Mouse (Mus musculus): ENCODE measurements around the gene Slc28a1.
"Not testable (repeated sequence)": the region's sequence is repeated elsewhere in the genome, so short reads cannot be mapped to it uniquely, and the experiment has no call there.

Gene Slc28a1

DNA sequence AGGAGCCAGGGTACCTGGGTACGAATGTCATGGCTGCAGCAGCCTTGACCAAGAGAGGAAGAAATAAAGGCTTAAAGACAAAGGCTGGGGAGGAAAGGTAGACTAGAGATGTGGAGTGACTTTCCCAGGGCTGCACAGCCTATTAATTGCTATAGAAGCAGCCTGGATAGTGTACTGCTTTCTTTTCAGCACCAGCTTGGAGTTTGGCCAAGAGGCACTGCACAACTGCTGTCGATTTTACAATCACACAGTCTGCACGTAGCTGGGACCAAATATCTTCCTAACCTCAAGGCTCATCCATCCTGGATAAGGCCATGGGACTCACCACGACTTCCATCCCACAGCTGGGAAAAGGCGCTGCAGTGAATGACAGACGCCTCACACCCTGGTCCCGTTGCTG lies 54.8 kb downstream of the Slc28a1 start:
- DNase-seq = no peak

DNA sequence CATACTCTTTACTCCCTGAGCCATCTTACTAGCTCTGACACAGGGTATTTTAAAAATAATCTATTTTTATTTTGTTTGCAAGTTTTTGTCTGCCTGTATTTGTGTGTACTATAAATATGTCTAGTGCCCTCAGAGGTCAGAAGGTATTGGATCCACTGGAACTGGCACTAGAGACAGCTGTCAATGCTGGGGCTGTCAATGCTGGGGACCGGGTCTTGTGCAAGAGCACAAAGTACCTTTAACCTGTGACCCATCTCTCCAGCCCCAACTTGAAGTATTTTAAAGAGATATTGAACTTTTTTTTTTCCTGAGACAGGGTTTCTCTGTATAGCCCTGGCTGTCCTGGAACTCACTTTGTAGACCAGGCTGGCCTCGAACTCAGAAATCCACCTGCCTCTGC lies 59.3 kb downstream of the Slc28a1 start:
- no peak for DNase-seq

DNA sequence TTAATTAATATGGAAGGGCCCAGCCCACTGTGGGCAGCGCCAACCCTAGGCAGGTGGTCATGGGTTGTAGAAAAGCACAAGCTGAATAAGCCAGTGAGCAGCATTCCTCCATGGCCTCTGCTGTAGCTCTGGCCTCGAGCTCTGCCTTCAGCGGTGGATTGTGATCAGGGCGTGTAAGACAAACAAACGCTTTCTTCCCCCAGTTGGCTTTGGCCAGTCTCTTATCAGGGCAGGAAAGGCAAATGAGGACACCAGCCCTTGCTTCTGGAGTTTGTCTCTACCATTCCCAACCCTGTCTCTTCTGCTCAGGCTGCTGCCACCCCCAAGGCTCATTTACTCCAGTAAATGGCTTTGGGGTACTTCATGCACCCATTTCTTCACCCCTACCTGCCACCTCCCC lies 60.1 kb downstream of the Slc28a1 start:
- no peak for DNase-seq

DNA sequence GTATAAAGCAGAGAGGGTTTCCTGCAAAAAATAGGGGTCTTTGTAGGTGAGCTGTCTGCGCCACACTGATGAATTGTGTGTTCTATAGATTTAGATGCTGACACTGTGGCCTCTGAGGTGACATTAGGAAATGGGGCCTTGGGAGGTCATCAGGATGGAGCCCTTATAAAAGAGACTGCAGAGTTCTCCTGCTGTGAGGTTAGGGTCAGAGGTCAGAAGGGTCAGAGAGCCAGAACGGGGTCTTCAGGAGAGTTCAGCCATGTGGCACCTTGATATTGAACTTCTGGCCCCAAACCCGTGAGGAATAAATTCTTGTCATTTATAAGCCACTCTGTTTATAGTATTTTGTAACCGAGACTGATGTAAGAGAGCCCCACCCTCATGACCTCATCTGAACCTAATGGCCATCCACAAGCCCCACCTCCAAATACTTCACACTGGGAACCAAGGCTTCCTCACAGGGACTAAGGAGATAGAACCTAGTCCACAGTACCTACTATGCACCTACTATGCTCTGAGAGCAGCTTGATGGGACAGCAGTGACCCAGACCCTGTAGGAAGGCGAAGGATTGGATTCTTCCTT lies 61.7 kb downstream of the Slc28a1 start:
- no peak for DNase-seq

DNA sequence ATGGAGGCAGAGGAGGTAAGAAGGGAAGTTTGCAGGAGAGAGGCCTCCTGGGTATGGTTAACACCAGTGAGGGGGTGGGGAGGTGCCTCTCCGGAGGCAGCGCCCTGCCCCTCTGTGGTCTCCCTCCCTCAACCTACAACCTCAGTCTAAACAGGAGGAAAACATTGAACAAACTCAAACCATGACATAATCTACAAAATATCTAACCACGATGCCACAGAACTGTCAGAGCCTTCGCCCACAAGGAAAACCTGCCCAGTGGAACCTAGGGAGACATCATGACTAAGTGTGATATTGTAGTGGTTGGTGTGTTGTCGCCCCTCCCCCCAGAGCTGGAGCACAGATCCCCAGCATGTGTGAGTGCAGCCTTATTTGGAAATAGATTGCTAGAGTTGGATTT lies 64.9 kb downstream of the Slc28a1 start:
- no peak for DNase-seq

DNA sequence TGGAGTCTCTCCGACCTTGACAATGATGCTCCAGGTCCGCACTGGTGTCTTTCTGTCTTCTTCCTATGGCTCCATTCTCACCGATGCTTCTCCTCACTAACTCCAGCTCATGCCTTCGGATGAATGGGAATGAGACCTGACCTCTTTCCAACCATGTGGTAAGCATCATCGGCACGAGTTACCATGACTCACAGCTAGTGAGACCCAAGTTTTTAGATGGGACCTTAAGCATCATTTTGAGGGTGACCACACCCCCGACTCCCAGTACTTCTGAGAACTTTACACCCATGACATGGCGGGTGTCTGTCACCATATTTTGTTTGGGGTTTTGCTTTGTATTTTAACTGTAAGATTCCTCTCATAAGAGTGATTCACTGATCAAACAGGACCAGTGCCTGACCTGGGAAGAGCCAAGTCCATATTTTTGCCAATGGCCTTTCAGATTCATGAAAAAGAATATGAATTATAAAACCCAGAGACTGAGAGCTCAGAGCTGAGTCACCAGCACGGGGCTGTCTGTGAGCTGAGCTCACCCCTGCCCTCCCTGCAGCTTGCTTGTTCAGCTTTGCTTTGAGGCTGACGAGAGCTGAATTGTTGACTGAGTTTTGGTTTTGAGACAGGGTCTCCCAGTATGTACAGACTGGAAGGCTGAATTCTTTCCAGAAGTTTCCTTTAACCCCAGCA lies 68.0 kb downstream of the Slc28a1 start:
- DNase-seq = no peak

DNA sequence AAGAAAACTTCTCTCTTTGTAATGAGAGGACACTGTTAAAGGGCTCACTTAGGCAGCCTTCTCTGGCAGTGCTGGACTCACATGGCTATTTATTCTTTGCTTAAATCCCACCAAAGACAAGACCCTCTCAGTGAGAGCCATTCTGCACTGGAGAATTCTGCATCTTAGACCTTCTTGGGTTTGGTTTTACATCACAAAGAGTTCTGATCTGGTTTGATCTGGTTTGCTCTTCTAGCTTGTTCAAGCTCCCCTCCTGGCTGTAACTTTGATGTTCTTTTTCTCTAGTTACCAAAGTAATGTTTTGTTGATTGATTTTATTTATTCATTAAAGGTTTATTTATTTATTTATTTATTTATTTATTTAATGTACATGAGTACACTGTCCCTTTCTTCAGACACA lies 68.6 kb downstream of the Slc28a1 start:
- no peak for DNase-seq

DNA sequence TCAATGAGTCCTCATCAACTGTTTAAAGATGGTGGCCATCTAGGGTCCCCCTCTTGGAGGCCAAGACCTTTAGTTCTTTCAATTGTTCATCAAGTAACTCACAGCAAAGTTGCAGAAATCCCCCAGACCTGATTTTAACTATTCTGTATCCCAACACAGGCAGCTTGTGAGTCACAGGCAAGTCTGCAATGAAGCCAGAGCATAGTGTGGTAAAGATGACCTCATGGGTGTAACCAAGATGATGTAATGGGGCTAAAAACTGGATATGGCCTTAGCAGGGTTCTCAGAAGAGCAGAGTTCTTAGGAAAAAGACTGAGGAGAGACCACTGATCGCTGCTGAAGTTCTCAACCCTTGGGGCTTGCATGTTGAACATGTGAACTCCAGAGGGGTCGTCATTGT lies 69.5 kb downstream of the Slc28a1 start:
- DNase-seq = no peak

DNA sequence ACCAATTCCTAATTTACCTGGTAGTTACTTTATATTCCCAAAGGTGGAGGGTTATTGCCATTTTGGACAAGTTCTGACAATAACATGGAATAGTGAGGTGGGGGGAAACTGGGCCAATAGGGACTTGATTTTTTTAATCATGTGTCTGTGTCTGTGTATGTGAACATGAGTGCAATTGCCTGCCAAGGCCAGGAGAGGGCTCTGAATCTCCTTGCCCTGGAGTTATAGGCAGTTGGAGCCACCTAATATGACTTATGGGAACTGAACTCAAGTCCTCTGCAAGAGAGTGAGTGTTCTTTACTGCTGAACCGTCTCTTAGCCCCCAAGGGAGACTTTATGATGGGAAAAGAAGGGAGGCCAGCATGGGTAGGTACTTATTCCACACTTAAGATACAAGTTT lies 70.1 kb downstream of the Slc28a1 start:
- DNase-seq = no peak

DNA sequence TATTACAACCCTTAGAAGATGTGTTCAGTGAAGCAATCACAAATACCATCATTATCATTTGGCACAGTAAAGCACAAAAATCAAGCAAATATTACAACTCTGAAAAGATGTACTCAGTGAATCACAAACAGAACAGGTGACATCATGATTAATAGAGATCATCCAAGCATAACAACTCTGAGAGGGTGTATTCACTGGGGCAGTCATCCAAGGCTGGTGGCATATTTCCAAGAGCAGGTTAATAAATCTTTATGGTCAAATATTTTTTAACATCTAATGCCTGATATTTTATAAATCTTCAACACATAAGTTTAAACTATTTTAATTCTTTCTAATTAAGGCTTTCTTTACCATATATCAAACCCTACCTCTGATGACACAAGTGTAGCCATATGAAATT lies 71.4 kb downstream of the Slc28a1 start:
- peak; percentile 20 to 61 for DNase-seq

DNA sequence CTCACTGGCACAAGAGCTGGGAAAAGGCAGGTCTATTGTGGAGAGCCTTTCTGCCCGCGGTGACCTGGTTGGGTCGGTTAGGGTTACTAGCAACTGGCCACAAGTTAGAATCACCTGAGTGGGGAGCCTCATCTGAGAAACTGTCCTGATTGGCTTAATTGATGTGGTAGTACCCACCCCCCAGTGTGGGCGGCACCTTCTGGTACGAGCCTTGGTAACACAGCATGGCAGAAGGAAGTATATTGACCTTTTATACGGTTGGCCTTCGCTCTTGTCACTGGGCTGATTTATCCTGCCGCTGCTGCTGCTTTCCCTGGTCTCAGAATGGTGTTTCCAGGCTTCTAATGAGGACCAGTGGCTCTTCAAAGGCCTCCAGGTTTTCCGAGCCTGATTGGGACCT lies 74.6 kb downstream of the Slc28a1 start:
- DNase-seq = no peak

DNA sequence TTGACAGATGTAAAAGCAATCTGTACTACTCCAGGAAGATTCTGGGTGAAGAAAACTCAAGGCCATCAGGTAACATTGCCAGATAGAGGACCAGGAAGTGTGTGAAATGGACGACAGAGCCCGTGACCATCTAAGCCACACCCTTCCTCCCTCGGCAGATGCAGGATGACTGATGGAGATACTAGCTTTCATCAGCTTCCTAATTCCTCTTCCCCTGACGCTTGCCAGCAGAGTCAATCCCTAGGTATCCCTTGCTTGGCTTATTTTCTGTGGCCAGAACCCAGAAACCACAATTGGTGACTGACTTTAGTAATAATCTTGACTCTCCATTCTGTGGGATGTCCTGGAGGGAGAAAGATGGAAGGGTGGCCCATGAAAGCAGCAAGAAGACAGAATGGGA lies 80.9 kb downstream of the Slc28a1 start:
- DNase-seq = no peak

DNA sequence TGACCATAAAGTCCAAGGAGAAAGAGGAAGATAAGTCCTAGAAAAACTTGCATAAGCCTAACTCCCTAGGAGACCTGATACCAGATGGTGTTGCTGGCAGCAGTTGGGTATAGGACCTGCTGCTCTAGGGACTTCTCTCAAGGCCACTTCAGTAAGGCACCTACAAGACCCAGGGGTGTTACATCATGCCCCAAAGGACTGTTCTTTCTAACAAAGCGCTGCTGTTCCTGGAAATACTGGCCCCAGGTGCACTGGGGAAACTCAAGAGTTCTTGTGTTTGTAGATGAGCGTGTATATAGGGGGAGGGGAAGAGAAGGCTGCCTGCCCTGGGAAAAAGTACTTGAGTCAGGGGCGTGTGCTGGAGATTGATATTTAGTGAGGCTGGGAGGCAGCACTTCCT lies 82.2 kb downstream of the Slc28a1 start:
- DNase-seq = no peak

DNA sequence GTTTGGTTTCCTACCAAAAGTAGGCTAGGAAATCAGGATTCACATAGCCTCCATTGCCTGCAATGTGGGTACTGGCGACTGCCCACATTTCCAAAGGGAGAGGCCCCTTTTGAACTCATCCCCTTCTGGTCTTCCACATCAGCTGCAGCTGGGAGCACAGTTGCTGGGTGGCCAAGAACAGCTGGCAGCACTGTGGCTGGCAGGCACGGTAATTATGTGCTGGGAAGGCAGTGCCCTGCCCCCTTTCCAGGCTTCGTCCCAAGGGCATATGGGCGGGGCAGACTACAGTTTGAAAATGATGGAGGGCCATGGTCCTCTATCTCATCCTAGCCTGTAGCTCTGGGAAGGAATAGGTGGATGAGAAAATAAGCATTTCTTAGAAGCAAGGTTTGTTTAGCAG lies 83.9 kb downstream of the Slc28a1 start:
- DNase-seq = peak; percentile 5 to 15

DNA sequence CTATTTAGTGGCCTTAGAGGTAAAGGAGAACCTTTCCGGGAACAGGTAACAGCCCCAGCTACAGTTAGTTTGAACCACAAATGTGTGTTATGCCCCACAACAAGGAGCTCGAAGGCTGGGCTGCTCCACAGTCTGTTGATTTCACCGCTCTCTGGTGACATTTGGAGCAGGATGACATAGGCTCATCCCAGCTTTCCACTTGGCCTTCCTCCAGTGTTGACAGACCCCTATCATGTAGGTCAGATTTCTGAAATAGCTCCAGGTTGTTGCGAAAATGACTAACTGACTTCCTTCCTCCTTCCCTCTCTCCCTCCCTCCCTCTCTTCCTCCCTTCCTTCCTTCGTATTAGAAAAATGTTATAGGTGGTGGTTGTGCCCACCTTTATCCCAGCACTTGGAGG lies 84.5 kb downstream of the Slc28a1 start:
- peak; percentile 11 to 32 for DNase-seq

DNA sequence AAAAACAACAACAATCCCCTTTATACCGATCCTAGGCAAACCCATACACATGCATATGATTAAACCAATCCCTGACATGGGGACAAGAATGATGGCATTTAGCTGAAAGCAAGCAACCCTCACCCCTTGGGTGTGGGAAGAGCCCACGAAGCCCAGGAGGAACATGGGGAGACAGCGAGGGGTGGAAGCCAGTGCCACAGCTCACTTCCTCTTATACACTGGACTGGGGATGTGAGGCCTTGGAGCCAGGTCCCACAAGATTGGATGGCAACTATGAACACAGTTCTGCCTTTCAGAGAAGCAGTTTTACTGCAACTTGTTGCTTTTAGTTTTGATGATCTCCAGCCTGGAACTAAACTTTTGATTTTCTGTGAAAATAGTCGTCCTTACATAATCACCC lies 85.2 kb downstream of the Slc28a1 start:
- no peak for DNase-seq

DNA sequence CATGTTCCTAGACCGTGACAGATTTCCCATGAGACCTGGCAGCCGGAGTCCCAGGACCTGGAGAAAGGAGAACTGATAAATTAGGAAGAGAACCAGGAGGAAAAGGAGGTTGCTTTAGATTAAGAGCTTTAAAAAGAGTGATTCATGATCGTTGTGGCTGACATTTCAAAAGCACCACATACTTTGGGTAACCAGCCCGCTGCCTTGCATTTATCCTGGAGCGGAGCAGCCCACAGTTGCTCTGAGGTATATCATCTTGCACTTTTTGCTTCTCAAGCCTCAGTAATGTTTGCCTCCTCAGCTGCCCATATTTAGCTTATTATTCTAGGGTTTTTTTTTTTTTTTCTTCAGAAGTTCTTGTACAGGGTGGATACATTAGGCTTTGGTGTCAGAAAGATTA lies 87.8 kb downstream of the Slc28a1 start:
- no peak for DNase-seq

DNA sequence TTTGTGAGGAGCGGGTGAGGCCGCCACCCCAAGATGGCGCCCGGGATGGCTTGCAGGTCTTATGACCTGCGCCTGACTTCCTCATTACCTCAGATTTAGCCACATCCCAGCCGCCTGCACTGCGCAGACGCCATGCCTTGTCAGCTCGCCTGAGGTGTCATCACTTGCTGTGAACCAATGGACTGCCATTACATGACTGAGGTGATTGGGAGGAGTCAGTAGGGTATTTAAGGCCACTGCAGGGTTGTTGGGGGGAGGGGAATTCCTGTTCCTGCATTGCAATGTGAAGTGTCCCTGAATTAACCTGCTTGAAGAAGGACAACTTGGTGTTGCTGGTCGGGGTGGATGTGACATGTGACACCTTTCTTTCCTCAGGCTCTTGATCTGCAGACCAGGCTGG lies 89.0 kb downstream of the Slc28a1 start:
- DNase-seq = not testable (repeated sequence)

DNA sequence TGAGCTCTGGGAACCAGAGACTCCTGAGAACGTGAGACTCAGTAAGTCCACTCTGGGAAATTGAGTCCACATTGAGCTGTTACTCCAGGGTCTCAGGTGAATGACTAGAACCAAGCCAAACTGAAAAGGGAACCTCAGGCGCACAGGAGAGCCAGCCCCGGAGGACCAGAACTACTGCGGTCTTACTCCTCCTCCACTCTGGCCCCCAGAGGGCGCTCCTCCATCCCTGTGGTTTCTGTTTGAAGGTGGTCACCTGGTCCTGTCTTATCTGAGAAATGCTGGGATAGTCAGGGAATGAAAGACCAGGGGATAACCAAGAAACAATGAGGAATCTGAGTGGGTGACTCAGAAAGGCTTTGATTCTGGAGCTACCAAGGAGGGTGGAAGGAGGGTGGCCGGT lies 94.3 kb downstream of the Slc28a1 start:
- peak; percentile 70 to 83 for DNase-seq

DNA sequence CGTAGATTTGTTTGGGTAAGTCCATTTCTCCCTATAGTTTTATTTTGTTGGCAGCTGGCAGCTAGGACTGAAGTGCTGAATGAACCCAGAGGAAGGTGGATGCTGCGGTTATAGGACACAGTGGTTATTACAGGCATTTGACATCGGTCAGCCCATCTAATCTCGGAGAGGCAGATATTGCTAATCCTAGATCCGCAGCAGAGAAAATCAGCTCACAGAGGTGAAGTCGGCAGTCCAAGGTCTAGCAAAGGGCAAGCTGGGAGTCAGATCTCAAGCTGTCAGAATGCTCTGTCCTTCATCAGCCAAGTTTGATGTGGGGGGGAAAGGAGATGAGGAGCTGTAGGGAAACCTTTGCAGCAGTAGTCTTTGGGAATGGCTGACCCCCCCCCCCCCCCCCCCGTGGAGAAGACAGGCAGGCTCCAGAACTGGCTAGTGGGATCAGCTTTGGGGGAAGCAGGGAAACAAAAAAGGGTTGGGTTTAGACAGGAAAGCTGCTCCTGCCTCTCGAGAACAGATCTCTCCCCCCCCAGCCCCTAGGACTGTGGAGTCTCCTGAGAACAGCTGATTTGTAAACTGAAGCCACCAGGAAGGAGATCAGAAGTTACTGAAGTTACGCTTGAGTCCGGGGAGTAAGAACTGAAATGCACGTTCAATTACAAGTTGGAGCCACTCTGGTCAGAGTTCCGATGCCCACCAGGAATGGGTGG lies 95.5 kb downstream of the Slc28a1 start:
- no peak for DNase-seq

DNA sequence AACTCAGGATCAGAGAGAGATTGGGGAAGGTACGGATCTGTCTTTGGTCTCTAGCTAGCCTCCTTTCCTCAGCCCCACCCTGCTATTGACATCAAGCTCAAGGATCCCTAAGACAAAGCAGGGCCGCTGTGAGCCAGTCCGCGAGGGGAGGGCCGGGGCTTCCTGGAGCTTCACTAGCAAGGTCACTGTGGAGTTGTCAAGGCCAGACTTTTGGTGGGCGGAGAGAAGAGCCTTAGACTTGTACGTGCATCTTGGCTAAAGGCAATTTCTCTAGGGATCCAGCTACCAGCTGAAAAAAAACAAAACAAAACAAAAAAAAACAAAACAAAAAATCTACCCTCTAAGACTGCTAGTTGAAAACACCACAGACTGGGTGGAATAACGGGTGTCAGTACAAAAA lies 97.2 kb downstream of the Slc28a1 start:
- DNase-seq = no peak

DNA sequence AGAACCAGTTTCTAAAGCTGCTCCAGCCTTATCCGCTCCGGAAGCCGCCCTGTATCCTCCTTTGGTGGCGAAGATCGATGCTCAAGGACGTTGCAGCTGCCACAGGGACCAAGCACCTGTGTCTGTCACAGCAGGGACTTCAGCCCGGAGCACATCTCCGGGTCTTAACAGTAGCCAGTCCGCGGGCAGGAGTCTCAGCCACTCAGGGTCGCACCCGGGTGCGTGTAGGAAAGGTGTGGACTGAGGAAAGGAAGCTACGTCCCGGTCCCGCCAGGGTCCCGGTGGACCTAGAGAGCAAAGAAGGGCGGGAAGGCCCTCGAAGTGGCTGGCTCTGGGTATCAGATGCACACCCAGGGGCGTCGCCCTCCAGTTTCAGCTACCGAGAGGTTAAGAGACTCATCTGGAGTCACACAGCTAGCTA lies 97.7 kb downstream of the Slc28a1 start:
- peak; percentile 7 to 16 for DNase-seq

DNA sequence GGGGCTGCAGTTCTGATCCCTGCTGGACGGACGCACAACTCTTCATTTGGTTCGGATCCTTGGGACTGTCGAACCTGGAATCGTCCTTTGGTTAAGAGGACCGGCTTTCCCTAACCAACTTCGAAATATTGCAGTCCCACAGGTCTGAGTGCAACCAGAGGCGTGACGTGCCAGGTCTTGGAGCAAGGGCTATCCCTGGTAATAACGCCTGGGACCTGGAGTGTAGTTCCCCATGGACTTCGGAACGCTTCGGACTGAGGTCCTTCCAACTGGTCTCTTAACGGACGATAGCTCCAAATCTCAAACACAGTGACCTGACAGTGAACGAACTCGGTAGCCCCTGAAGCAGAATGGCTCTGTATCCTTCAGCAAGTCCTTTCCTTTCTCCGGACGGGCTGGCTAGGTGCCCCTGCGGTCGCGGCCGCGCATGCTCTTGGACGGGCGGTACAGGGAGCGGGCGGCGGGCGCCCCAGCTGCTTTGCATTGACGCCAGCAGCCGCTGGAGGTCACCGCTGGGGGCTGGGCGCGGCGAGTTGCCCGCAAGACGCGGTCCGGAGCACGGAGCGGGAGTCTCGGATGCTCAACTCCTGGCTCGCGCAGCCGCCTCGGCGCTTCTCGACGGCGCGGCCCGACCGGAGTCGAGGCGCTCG lies 98.2 kb downstream of the Slc28a1 start:
- peak; percentile 64 to 72 for DNase-seq

All from cerebellum, postnatal 14 days (tissue).